ENCODE assay signal across 9 mouse cellular contexts in genomic region chr7:19094826-19095750, GRCm38 (mm10). TPM values are rescaled to one million over a fixed set of nuclear protein-coding genes. Genes with fewer than 3 reads are reported as not detected.
DNase-seq lines count a peak whose midpoint lies in the region; ATAC-seq and TF ChIP-seq lines count a peak whose summit lies in the region.
"Had no signal": no experiment of that assay in that cellular context is flagged by ENCODE, and none has a peak within 500 bp of the region (broad histone marks: within the 10 kb centered on the region; RNA-seq: fewer than 3 reads in every experiment).

No protein-coding gene starts in this region.

- no peaks in the 10 kb centered on the region for H3K9me3 ChIP-seq in forebrain, embryonic 11.5 days (ENCODE audit: control insufficient read depth, low read length)
- H3K9me3 ChIP-seq in hindbrain, embryonic 12.5 days (replicated peaks), result no peaks in the 10 kb centered on the region
- H3K9me3 ChIP-seq in midbrain, postnatal 0 days (ENCODE audit: low read length), result no peaks in the 10 kb centered on the region

- H3K4me2 ChIP-seq in forebrain, embryonic 11.5 days (ENCODE audit: low read depth, low read length, severe bottlenecking), result peak overlapping the region; percentile 95
- H3K4me2 ChIP-seq in hindbrain, embryonic 12.5 days (replicated peaks), result peak overlapping the region; percentile 89
- peak overlapping the region; percentile 98 for H3K4me2 ChIP-seq in midbrain, postnatal 0 days (ENCODE audit: low read depth, low read length, poor library complexity, severe bottlenecking)

- H3K36me3 ChIP-seq in forebrain, embryonic 11.5 days (ENCODE audit: control insufficient read depth, insufficient read depth, low read length), result no peaks in the 10 kb centered on the region
- H3K36me3 ChIP-seq in hindbrain, embryonic 12.5 days, result peaks cover 9% of the 10 kb centered on the region
- peaks cover 7% of the 10 kb centered on the region; the same call in 1 of the 2 replicates for H3K36me3 ChIP-seq in midbrain, postnatal 0 days (ENCODE audit: insufficient read depth, low read length)

- no peak for ATAC-seq in forebrain, embryonic 11.5 days (replicated peaks; ENCODE audit: low FRiP score)
- no peak for ATAC-seq in hindbrain, embryonic 12.5 days (ENCODE audit: low FRiP score)
- ATAC-seq in midbrain, postnatal 0 days (ENCODE audit: low FRiP score), result no peak

- peak overlapping the region; percentile 93 for H3K9ac ChIP-seq in forebrain, embryonic 11.5 days (ENCODE audit: low read length)
- peak overlapping the region; percentile 85 for H3K9ac ChIP-seq in hindbrain, embryonic 12.5 days
- peak overlapping the region; percentile 55 for H3K9ac ChIP-seq in midbrain, postnatal 0 days (replicated peaks; ENCODE audit: low read length, poor library complexity, severe bottlenecking)

- under 1% methylated on average over 84 of the region's 87 CpGs for WGBS in forebrain, embryonic 11.5 days
- WGBS in hindbrain, embryonic 12.5 days, result under 1% methylated on average over 79 of the region's 87 CpGs
- WGBS in midbrain, postnatal 0 days, result 0% methylated on average over 82 of the region's 87 CpGs

- peaks cover 33% of the 10 kb centered on the region for H3K4me1 ChIP-seq in forebrain, embryonic 11.5 days (replicated peaks; ENCODE audit: control insufficient read depth, insufficient read depth, low read length)
- peaks cover 54% of the 10 kb centered on the region for H3K4me1 ChIP-seq in hindbrain, embryonic 12.5 days
- peaks cover 14% of the 10 kb centered on the region for H3K4me1 ChIP-seq in midbrain, postnatal 0 days (ENCODE audit: insufficient read depth, low read length)

- peak; percentile 17 for DNase-seq in cerebellum, adult 9-11 months
- no peak for DNase-seq in cerebellum, adult 9-10 months
- DNase-seq in NIH3T3 (ENCODE audit: low read depth) (peak; percentile 74), liver (peak; percentile 44)
- DNase-seq in forebrain, embryonic 11.5 days (ENCODE audit: low spot score), result peak; percentile 86
- DNase-seq in midbrain, postnatal 0 days (ENCODE audit: low spot score), result peak; percentile 23
- DNase-seq in frontal cortex, adult 2 months (ENCODE audit: extremely low spot score in 1 of 2, low spot score in 1 of 2), result no peak

- peaks cover 13% of the 10 kb centered on the region for H3K27me3 ChIP-seq in forebrain, embryonic 11.5 days (ENCODE audit: control insufficient read depth, insufficient read depth, low read length)
- peaks cover 33% of the 10 kb centered on the region for H3K27me3 ChIP-seq in hindbrain, embryonic 12.5 days
- peaks cover 8% of the 10 kb centered on the region for H3K27me3 ChIP-seq in midbrain, postnatal 0 days (ENCODE audit: insufficient read depth, low read length)

- H3K4me3 ChIP-seq in forebrain, embryonic 11.5 days (ENCODE audit: low read depth, low read length), result peak overlapping the region; percentile 72
- H3K4me3 ChIP-seq in hindbrain, embryonic 12.5 days, result peak overlapping the region; percentile 56
- H3K4me3 ChIP-seq in midbrain, postnatal 0 days (ENCODE audit: low read depth, low read length), result peak overlapping the region; percentile 48

- no peak for TF ChIP-seq CTCF in midbrain, postnatal 0 days (IDR thresholded peaks at IDR 0.05)

- peak overlapping the region; percentile 97 for H3K27ac ChIP-seq in forebrain, embryonic 11.5 days (ENCODE audit: low read depth, low read length)
- H3K27ac ChIP-seq in hindbrain, embryonic 12.5 days, result peak overlapping the region; percentile 92
- peak overlapping the region; percentile 51 for H3K27ac ChIP-seq in midbrain, postnatal 0 days (ENCODE audit: low read depth, low read length)

RNA-seq across cellular contexts. Expression of gene Six5, which starts 0.7 kb away (rescaled TPM):
- 9.9 and 10.8 TPM in 2 replicates for polyA plus RNA-seq in forebrain, embryonic 11.5 days (2014; fragmentation: Nextera tagmentation; extraction: Ambion mirVana)
- polyA plus RNA-seq in hindbrain, embryonic 12.5 days (2016; fragmentation: Nextera tagmentation; extraction: Ambion mirVana), result 9.1 and 9.7 TPM in 2 replicates
- 5.4 and 8.2 TPM in 2 replicates for total RNA-seq in midbrain, postnatal 0 days (2014; rRNA removed)
- polyA plus RNA-seq in midbrain, postnatal 0 days (2015; fragmentation: Nextera tagmentation; extraction: Ambion mirVana), result 1.2 and 1.4 TPM in 2 replicates
- polyA plus RNA-seq in frontal cortex, adult 2 months (2012; rRNA removed), result 5.4 and 5.7 TPM in 2 replicates

RNA-seq across cellular contexts. Expression of gene Dmpk, which starts 11.4 kb away (rescaled TPM):
- 12.4 and 13.8 TPM in 2 replicates for polyA plus RNA-seq in forebrain, embryonic 11.5 days (2014; fragmentation: Nextera tagmentation; extraction: Ambion mirVana)
- polyA plus RNA-seq in hindbrain, embryonic 12.5 days (2016; fragmentation: Nextera tagmentation; extraction: Ambion mirVana), result 13.4 and 14.6 TPM in 2 replicates
- total RNA-seq in midbrain, postnatal 0 days (2014; rRNA removed), result 12.3 and 32.1 TPM in 2 replicates
- polyA plus RNA-seq in midbrain, postnatal 0 days (2015; fragmentation: Nextera tagmentation; extraction: Ambion mirVana), result 4.0 and 5.1 TPM in 2 replicates
- 50.3 and 59.6 TPM in 2 replicates for polyA plus RNA-seq in frontal cortex, adult 2 months (2012; rRNA removed)

RNA-seq across cellular contexts. Expression of gene Dmwd, which starts 19.1 kb away (rescaled TPM):
- 20.9 and 25.4 TPM in 2 replicates for polyA plus RNA-seq in forebrain, embryonic 11.5 days (2014; fragmentation: Nextera tagmentation; extraction: Ambion mirVana)
- polyA plus RNA-seq in hindbrain, embryonic 12.5 days (2016; fragmentation: Nextera tagmentation; extraction: Ambion mirVana), result 20.1 and 23.6 TPM in 2 replicates
- total RNA-seq in midbrain, postnatal 0 days (2014; rRNA removed), result 134 and 136 TPM in 2 replicates
- 33.1 and 35.4 TPM in 2 replicates for polyA plus RNA-seq in midbrain, postnatal 0 days (2015; fragmentation: Nextera tagmentation; extraction: Ambion mirVana)
- polyA plus RNA-seq in frontal cortex, adult 2 months (2012; rRNA removed), result 174 and 178 TPM in 2 replicates

RNA-seq across cellular contexts. Expression of gene Gm4969, which starts 23.1 kb away (rescaled TPM):
- polyA plus RNA-seq in forebrain, embryonic 11.5 days (2014; fragmentation: Nextera tagmentation; extraction: Ambion mirVana), result 1.2 and 1.4 TPM in 2 replicates
- polyA plus RNA-seq in hindbrain, embryonic 12.5 days (2016; fragmentation: Nextera tagmentation; extraction: Ambion mirVana), result 1.8 TPM in 2 replicates
- 9.4 and 9.6 TPM in 2 replicates for total RNA-seq in midbrain, postnatal 0 days (2014; rRNA removed)
- polyA plus RNA-seq in midbrain, postnatal 0 days (2015; fragmentation: Nextera tagmentation; extraction: Ambion mirVana), result 12.7 and 12.9 TPM in 2 replicates
- 1.1 and 1.4 TPM in 2 replicates for polyA plus RNA-seq in frontal cortex, adult 2 months (2012; rRNA removed)
- polyA plus RNA-seq: macrophage had no signal

RNA-seq across cellular contexts. Expression of gene Fbxo46, which starts 24.6 kb away (rescaled TPM):
- polyA plus RNA-seq in forebrain, embryonic 11.5 days (2014; fragmentation: Nextera tagmentation; extraction: Ambion mirVana), result 13.6 and 13.9 TPM in 2 replicates
- 20.9 TPM in 2 replicates for polyA plus RNA-seq in hindbrain, embryonic 12.5 days (2016; fragmentation: Nextera tagmentation; extraction: Ambion mirVana)
- 19.8 and 20.6 TPM in 2 replicates for total RNA-seq in midbrain, postnatal 0 days (2014; rRNA removed)
- 9.9 and 11.6 TPM in 2 replicates for polyA plus RNA-seq in midbrain, postnatal 0 days (2015; fragmentation: Nextera tagmentation; extraction: Ambion mirVana)
- polyA plus RNA-seq in frontal cortex, adult 2 months (2012; rRNA removed), result 8.4 and 9.0 TPM in 2 replicates

Comparison
In these comparisons a context has a peak if more than half of its experiments do, and no peak if none do; other contexts are left out.
1. DNase-seq: peak in cerebellum, adult 9-11 months (single experiment), NIH3T3 (single experiment), forebrain, embryonic 11.5 days (single experiment), liver (single experiment) and midbrain, postnatal 0 days (single experiment); none in cerebellum, adult 9-10 months (single experiment) and frontal cortex, adult 2 months (0 of 2).
2. Peak in every context shown above with its lines, with median percentiles within 50 percentile points of each other: H3K27ac ChIP-seq, H3K4me2 ChIP-seq, H3K4me3 ChIP-seq and H3K9ac ChIP-seq.